Mouse (Mus musculus) left cerebral cortex, postnatal 14 days (tissue): ENCODE data around the gene Eci1. TPM values are rescaled to one million over a fixed set of nuclear protein-coding genes. Genes with fewer than 3 reads are reported as not detected.
"Not testable (repeated sequence)": the region's sequence is repeated elsewhere in the genome, so short reads cannot be mapped to it uniquely, and the experiment has no call there.

ENCODE experiments used
- DNase-seq, 2 experiments: peaks; one replicate each; pipeline ENCODE4 v3.0.0; 2021 to 2022; ENCODE audit warnings: low spot score in 2 of 2, mixed read lengths in 1 of 2
- intact Hi-C: fragments of 180-260 bp; cut with DNase I; formaldehyde crosslinking; loops from one replicate; pipeline ENCODE4 v1.15.1; 2025
- long read RNA-seq, 2 experiments: library from polyadenylated mRNA; stranded (forward); transcript quantifications; one replicate each; pipeline ENCODE4 v2.0.0; 2021
- total RNA-seq, 2 experiments: library from RNA; stranded (reverse); gene quantifications; 2 replicates each; pipeline ENCODE4 v1.2.3; 2021

The Eci1 gene
- total RNA-seq: 10 to 100 TPM; 22.3 to 22.4 TPM
- long read RNA-seq, experiment 1, transcript Eci1-205 (7 exons, 1,137 nt): major isoform, 16 of 21 reads
- long read RNA-seq, experiment 1, partial matches to known transcripts: 5 of 21 reads
- long read RNA-seq, experiment 1, other reads (novel, unspliced or antisense): 0 of 21 reads
- long read RNA-seq, experiment 2, transcript Eci1-205 (7 exons, 1,137 nt): major isoform, 5 of 8 reads
- long read RNA-seq, experiment 2, partial matches to known transcripts: 2 of 8 reads
- long read RNA-seq, experiment 2, other reads (novel, unspliced or antisense): 1 of 8 reads

DNA sequence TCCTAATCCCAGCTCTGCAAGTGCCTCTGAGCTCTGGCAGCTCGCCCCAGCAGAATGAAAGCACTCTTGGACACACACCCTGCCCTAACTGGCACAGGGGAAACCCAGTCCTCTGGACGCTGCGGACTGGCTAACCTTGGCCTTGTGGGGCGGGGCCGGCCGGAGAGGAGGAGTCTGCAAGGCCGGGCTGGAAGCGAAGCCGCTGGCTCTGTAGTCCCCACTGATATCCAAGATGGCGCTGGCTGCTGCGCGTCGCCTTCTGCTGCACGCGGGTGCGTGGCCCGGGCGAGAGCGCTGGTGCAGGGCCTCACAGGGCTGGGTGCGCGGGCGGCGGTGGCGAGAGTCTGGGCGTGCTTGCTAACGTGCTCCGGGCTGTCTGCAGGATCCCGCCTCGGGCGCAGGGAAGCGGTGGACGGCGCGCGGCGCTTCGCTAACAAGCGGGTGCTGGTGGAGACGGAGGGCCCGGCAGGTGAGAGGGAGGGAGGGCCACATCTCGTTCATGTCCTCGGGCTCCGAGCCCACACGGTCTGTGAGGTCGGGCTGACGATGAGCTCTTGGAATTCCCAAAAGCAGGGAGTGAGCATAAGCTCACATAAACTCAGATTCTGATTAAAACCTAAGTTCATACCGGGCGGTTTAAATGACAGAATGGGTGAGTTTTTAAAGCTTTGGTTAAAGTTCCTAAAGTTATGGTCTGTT, at the start of gene Eci1:
Eci1 (plus strand) TSS at position 171 of the 699 bp plus-strand sequence.
- intact Hi-C loops: no loop called here
- peak; percentile 86 to 90 for DNase-seq

DNA sequence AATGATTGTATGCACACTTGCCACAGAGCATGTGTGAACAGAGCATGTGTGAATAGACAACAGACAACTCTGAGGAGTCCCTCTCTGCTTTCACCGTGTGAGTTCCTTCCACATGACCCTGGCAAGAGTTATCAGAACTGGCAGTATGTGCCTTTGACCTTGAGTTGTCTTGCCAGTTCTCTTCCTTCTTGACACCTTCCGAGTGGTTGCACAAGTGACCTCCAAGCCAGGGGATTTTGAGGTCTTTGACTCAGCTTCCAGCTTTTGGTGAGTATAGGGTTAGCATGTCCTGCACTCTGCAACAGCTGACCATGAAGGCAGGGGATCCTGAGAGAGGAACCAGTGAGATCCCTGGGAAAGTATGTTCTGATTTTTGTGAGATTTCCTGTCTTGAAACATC, 47.9 kb upstream of the Eci1 start:
- no peak for DNase-seq
- intact Hi-C loops: no loop called here

DNA sequence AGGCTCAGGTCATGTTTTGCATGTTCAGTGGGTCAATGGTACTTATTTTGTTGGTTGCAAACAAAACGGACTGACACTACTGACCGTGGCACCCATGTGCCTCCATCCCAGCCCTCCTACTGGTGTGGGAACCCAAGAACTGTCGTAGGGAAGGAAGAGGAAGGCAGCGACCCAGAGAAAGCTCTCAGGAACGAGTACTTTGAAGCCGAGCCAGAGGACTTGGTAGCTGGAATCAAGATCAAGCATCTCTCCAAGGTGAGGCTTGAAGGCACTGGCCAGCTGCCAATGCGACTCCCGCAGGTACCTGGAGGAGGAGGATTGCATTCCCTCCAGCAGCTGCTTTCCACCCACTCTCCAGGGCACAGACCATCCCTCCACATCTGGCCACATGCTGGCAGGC, 42.7 kb upstream of the Eci1 start:
- no peak for DNase-seq
- intact Hi-C loops: loop anchor here (10.0 kb wide), 1 partner anchor 209 kb away; no protein-coding TSS in a partner anchor

DNA sequence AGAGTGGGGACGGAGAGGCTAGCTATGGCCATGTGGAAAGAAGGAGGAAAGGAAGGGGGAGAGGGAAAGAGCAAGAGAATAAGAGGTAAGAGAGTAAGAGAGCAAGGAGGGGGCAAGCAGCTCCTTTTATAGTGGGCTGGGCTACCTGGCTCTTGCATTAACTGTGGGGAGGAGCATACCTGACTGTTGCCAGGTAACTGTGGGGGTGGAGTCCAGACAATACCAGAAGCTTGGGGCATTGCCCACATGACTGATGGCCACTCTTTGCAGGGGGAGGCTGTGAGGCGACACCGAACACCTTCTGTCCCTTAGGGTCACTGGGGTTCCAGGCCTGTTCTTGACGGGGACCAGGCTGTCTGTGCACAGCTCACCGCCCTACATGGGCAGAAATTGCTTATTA, 37.7 kb upstream of the Eci1 start:
- intact Hi-C loops: loop anchor here (10.0 kb wide), 1 partner anchor 214 kb away; no protein-coding TSS in a partner anchor
- no peak for DNase-seq

DNA sequence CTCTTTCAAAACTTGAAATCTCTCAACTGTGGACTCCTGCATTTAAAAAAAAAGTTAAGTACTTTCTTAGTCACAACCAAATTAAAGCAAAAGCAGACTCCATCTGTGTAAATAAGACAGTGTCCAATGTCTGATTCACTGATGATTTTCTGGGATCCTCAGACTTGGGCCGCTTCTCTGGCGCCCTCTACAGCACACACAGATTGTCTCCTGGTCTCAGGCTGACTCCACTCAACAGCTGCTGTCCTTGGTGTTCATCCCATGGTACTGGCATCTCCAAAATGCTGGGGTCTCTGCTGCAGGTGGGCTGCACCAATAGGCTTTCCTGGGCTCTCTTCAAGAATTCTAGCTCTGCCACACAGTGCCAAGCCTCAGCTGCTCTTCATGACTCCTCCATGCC, 36.6 kb upstream of the Eci1 start:
- intact Hi-C loops: loop anchor here (10.0 kb wide), 1 partner anchor 215 kb away; no protein-coding TSS in a partner anchor
- peak; percentile 66 for DNase-seq

DNA sequence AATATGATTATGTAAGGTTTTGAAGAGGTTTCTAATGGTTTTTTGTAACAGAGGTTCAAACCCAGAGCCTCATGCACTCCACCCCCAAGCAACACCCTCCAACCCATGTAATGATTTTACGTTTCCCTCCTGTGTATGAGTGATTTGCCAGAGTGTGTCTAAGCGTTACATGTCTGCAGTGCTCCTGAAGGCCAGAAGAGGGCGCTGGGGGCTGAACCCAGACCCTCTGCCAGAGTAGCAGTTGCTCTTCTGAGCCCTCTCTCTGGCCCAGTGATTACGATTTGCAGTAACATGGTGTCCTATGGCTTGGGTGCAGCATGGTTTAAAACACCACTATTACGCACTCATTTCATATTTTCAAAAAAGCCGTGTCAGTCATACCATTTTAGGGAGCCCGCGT, 35.3 kb upstream of the Eci1 start:
- peak in 1 of 2 experiments; percentile 19 for DNase-seq

DNA sequence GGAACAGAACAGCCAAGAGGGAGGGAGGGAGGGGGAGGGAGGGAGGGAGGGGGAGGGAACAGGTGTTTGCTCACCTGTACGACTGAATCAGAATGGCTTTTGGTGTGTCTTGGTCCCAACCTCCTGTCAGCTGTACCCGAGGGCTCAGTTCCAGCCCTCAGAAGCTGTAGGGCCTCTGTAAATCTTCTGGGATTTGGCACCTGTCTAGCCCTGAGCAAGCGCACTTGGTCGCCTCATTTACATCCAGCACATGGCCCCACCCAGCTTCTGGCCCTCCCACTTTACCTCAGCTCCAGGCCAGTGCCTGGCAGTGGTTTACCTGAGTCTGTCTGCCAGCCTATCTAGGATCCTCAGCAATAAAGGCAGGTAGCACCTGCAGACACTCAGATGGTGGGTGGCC, 32.9 kb upstream of the Eci1 start:
- no peak for DNase-seq
- intact Hi-C loops: no loop called here

More for the DNA sequence above, 35.3 kb upstream of the Eci1 start:
- intact Hi-C loops: no loop called here

DNA sequence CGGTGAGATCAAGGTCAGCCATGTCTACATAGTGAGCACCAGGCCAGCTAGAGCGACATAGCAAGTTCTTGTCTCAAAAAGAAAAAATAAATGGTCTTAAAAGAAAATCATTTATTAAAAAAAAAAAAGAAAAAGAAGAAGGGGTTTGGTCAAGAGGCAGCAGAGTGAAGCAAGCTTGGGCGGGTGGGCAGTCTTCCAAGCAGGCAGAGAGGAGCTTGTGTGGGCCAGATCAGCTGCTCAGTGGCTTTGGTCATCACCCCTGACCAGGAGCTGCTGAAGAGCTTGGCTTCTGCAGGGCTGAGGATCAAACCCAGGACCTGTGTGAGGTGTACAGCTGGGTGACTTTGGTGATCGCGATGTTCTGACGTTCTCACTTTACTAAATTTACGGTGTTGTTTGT, 32.0 kb upstream of the Eci1 start:
- no peak for DNase-seq
- intact Hi-C loops: no loop called here

DNA sequence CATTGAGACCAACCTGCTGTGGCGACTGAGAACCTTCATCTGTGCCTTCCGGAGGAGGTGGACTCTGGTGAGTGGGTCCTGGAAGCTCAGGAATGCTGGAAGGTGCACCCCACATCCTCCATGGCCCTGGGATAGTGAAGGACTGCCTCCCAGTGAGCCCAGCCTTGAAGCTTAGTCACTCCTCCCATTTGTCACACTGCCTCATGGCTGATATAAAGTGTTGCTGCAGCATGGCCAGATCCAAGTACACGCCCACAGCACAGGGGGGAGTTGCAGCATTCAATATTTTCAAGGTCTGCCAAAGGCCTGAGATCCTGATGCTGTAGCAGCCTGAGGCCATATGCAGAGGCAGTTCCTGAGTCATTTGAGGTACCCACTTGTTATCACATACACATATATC, 24.1 kb upstream of the Eci1 start:
- no peak for DNase-seq

DNA sequence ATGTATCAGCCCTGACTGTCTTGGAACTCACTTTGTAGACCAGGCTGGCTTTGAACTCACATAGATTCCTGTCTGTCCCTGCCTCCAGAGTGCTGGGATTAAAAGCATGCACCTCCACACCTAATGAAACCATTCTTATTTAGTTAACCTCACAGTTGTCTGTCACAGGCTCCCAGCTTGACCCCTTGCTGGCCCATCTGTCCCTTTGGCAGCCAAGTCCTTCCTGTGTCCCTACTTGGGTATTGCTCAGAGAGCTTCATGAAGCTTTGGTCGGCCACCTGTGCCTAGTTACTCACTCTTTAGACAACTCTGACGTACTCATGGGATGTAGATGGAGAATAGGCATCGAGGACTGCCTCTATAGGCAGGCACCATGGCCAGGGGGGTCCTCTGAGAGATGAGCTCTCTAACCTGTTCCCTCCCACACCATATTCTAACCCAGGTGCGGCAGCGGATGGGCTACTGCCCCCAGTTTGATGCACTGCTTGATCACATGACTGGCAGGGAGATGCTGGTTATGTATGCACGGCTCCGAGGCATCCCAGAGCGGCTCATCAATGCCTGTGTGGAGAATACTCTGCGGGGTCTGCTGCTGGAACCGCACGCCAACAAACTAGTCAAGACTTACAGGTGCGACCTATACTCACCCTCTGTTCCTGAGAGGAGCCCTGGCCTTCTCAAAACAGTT, 19.2 kb upstream of the Eci1 start:
- DNase-seq: no peak
- intact Hi-C loops: no loop called here

More for the DNA sequence above, 24.1 kb upstream of the Eci1 start:
- intact Hi-C loops: no loop called here

DNA sequence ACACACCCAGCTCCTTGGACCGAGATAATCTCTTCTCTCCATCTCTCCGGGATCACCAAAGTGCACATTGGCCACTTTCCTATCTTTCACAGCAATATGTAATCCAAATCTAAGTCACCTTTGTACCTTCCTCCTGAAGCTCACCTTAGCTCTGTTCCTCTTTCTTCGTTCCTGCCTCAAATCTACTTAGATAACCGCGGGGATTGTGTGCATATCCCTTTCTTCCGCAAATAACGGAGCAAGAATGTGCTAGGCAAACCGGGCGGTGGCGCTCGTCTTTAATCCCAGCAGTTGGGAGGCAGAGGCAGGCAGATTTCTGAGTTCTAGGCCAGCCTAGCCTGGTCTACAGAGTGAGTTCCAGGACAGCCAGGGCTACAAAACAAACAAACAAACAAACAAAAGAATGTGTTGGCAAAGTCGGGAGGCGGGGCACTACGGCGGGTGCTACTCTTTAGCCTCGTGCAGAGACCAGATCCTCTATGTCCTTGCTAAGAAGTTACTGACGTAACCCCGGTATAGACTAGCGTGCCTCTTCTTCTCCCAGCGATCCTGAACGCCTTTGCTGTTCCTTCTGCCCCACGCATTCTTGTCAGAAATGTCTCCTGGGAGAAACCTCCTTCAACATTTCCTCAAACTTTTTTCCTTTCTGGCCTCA, 12.8 kb upstream of the Eci1 start:
- peak in 1 of 2 experiments; percentile 22 for DNase-seq
- intact Hi-C loops: no loop called here

DNA sequence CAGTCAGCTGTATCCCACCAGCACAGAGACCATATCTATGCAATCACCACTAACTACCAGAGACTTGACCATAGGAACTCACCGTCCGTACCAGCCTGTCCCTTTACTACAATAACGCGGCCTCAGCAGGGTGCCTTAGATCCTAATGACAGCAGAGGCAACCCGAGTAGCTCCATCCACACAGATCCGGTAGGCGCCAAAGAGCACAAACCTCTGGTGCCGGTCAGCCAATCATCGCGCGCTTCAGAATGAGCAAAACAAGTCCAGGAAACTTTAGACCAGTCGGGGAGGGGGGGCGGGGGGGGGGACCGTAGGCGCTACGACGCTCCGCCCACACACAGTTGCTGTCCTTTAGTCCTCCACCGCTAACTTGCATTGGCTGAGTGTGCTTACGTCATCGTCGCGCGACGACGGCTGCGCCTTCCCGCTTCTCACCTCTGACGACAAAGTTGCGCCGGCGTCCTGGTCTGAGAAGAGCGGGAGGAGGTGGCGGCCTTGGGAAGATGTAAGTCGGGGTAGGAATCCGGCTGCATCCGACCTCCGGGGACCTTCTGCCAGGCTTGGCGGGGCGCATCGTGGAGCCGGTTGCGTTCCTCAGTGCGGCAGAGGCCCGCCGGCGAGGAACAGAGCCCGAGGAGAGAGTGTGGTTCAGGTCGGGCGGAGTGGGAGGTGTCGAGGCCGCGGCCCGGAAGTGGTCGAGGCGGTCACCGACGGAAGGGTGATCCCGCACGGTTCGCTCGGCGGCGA, 12.0 kb upstream of the Eci1 start, which contains the start of gene Rnps1:
Rnps1 (plus strand) TSS at position 336 of the 747 bp plus-strand sequence.
- intact Hi-C loops: no loop called here
- DNase-seq: peak; percentile 94 to 95

DNA sequence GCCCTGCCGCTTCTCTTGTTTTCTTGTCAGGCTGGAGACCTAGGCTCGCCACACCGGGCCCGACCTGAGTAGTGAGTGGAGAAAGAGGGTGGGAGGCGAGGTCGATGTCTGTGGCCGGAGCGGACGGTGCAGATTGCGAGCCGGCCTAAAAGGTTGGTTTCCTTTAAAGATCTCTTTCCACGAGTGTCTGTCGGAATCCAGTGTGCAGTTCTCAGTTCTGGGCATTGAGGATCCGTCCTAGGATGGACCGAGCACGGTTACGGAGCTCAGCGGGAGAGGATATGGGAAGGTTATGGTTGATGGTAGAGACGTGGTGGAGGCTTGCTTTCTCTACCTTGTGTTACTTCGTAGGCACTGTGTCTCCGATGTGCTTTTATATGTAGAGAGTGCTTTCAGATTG, 11.4 kb upstream of the Eci1 start:
- DNase-seq: no peak
- intact Hi-C loops: no loop called here

DNA sequence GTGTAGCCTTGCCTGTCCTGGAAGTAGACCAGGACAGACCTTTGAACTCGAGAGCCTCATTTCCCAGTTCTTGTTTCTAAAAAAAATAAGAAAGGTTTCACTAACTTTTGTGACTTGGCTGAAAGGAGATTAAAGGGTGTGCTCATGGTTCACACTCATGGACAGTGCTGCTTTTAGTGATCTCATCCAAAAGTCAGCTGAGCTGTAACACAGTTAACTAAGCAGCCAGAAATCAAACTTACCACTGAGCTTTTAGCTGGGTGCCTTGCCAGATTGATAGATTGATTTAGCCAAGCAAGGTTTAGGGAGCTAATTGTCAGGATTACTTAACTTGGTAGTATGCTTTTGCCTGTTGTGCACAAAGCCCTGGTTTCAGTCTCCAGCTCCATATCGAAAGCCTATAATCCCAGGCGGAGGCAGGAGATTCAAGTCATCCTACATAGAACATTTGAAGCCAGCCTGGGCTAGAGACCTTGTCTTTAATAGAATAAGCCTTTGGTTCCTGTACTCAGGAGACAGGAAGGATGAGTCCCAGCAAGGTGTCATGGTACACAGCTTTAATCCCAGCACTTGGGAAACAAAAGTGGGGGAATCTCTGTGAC, 10.3 kb upstream of the Eci1 start:
- DNase-seq: no peak
- intact Hi-C loops: no loop called here

DNA sequence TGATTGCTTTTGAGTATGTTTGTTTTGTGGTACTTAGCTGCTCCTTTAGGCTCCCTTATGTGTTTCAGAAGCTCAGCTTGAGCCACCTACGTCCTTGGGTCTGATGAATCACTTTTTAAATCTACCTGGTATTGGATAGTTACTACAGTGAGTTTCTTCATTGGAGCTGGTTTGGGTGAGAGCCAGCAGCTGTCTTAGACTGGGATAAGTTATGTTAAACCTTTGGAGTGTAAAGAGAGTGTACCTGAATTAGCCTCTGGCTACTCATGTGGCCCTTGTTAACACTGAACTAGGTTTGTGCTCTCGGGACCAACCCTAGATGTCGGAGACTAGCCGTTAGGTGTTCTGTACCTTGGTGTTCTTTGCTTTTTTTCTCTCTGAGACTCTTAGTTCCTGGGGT, 3.3 kb upstream of the Eci1 start:
- DNase-seq: no peak
- intact Hi-C loops: no loop called here

DNA sequence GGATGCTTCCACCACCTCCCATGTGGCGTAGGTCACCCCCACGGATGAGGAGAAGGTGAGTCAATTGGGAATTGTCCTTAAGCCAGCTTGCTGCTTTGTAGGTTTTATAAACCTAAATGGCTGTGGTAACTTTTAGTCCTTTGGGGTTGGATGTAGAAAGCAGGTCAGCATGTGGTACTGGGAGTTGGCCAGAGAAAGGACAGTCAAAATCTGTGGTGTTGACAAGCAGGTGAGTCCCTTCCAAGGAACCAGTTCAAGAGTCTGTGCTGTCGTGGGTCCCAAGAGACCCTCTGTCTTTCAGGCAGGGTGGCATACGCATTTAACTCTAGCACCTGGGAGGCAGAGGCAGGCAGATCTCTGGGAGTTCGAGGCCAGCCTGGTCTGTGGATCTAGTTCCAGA, 2.0 kb upstream of the Eci1 start:
- intact Hi-C loops: no loop called here
- no peak for DNase-seq

DNA sequence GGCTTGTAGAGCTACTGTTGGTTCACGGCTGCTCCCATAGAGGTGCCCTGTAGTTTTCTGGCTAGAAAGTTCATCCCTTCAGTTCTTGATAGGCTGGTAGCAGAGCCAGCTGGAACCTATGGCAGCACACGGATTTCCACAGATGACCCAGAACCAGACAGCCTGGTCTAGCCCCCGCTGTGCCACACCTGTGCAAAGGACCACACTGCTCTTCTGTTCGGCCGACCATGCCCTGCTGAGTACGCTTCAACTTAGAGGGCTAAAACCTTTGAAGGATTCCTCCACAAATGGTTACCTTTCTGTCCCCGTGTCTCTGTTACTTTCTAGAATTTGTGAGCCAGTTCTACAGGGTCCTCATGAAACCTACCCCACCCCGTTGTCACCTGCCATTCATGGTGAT, 1.1 kb upstream of the Eci1 start:
- DNase-seq, intact Hi-C loops: not testable (repeated sequence)

DNA sequence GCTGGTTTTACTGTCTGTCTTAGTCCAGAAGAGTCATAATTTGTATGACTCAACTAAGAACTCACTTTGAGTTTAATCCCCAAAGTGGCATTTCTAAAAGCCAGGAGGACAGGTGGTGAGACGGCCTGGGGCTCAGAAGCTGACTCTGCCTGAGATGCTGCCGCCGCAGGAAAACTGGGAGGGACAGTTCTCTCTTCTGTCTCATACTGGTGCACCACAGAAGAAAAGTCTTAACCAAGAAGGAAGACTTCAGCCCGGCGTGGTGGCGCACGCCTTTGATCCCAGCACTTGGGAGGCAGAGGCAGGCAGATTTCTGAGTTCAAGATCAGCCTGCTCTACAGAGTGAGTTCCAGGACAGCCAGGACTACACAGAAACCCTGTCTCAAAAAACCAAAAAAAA, 536 bp upstream of the Eci1 start:
- intact Hi-C loops: no loop called here
- no peak for DNase-seq

DNA sequence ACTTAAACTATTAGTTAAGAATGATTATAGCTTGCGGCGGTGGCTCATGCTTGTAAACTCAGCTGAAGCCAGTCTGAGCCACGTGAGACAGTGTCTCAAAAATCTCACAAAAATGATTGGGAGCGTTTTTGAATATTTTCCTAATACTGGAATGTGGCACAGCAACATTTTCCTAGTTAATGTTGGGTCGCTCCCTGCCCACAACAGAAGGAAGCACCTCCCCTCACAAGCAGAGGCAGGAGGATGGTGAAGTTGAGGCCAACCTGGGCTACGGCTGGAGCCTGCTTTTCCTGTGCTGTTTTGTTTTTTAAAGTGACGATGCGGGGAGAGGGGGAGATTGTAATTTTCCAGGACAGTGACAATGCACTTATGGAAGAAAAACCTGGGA, 723 bp downstream of the Eci1 start:
- intact Hi-C loops: no loop called here
- DNase-seq: no peak
